Mouse (Mus musculus) megakaryocyte, embryonic 14.5 days (primary cell): ENCODE data around the gene Slc41a2.

Source experiments
- FLI1 ChIP-seq: IDR thresholded peaks from 2 replicates; pipeline ENCODE4 v1.6.1; 2012; ENCODE audit warnings: low read length, inconsistent platforms, mixed read lengths
- GATA1 ChIP-seq: IDR thresholded peaks from 3 replicates; pipeline ENCODE4 v1.6.1; 2012; ENCODE audit warnings: mixed read lengths, low read length, inconsistent platforms, borderline replicate concordance

DNA sequence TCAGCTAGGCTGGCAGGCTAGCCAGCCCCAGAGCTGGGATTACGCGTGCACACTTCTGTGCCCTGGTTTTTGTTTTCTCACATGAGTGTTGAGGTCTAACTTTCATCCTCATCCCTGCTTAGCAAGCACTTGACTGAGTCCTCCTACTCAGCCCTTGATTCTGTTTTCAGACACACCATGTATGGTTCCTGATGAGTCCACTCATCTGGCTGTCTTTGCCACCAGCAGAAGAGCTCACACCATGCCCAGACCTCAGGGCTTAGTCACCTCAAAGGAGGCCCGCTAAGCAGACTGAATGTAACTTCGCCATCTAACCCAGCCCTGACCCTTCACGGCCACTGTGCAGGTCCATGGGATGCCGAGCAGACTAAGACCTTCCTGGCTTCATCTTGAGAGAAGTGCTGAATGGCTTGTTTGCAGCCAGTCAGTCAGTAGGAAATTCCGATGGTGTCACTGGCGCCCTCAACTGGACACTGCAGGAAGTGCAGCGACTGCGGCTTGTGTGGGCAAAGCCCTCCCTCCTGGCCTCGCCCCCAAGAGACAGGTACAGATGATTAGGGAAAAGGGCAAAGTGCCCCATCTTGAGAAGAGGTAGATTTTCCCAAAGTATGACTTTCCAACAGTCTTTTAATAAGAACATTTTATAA lies 139.9 kb downstream of the Slc41a2 start:
- TF ChIP-seq GATA1 = no peak
- TF ChIP-seq FLI1 = no peak
